Mouse (Mus musculus) embryonic facial prominence, embryonic 11.5 days (tissue): ENCODE measurements around the gene Lrrc71. TPM values are rescaled to one million over a fixed set of nuclear protein-coding genes. Genes with fewer than 3 reads are reported as not detected.

ENCODE experiments used
- ATAC-seq: fragments of 200-750 bp; cut with Nextera tagmentation; replicated peaks from 2 replicates; pipeline ENCODE4 v1.8.0; 2017; ENCODE audit warnings: low read depth; ENCODE audit not compliant: insufficient number of reproducible peaks, low FRiP score, low TSS enrichment
- DNase-seq: peaks from one replicate; pipeline ENCODE4 v3.0.0-alpha.2; 2015; ENCODE audit warnings: low spot score
- H3K27ac ChIP-seq: fragments of 300-500 bp; sonication (generic); replicated peaks from 2 replicates; pipeline ENCODE4 v1.5.1; 2014; ENCODE audit warnings: mild to moderate bottlenecking, low read depth, low read length, control low read depth
- H3K27me3 ChIP-seq: fragments of 300-500 bp; sonication (generic); 2 replicates; pipeline ENCODE4 v1.6.1; 2014; ENCODE audit warnings: mild to moderate bottlenecking, low read length, moderate library complexity, mixed read lengths; ENCODE audit not compliant: control insufficient read depth, insufficient read depth
- H3K36me3 ChIP-seq: fragments of 300-500 bp; sonication (generic); replicated peaks from 2 replicates; pipeline ENCODE4 v1.6.1; 2014; ENCODE audit warnings: low read depth, mild to moderate bottlenecking, low read length, moderate library complexity, mixed read lengths; ENCODE audit not compliant: control insufficient read depth, insufficient read depth
- H3K4me1 ChIP-seq: fragments of 300-500 bp; sonication (generic); 2 replicates; pipeline ENCODE4 v1.6.1; 2014; ENCODE audit warnings: low read length, mixed read lengths; ENCODE audit not compliant: control insufficient read depth, insufficient read depth
- H3K4me2 ChIP-seq: fragments of 300-500 bp; sonication (generic); 2 replicates; pipeline ENCODE4 v1.6.1; 2014; ENCODE audit warnings: low read depth, mild to moderate bottlenecking, control low read depth, low read length, moderate library complexity
- H3K4me3 ChIP-seq: fragments of 300-500 bp; sonication (generic); 2 replicates; pipeline ENCODE4 v1.5.1; 2014; ENCODE audit warnings: low read depth, low read length, control low read depth
- H3K9ac ChIP-seq: fragments of 300-500 bp; sonication (generic); replicated peaks from 2 replicates; pipeline ENCODE4 v1.6.1; 2014; ENCODE audit warnings: mild to moderate bottlenecking, control low read depth, low read length
- H3K9me3 ChIP-seq: fragments of 300-500 bp; sonication (generic); replicated peaks from 2 replicates; pipeline ENCODE4 v1.6.1; 2016; ENCODE audit warnings: mild to moderate bottlenecking, low read length, inconsistent platforms, mixed read lengths; ENCODE audit not compliant: control insufficient read depth
- WGBS: fragments of 180-500 bp; shearing (Covaris S2); extraction: QIAGEN DNeasy Blood & Tissue Kit; methylation state at CpG from one replicate; pipeline ENCODE4 v1.1.7; 2014; 5-methylcytosine and 5-hydroxymethylcytosine counted together
- polyA plus RNA-seq: library from polyadenylated mRNA; unstranded; fragments of >200 nt; fragmentation: Nextera tagmentation; extraction: Ambion mirVana; gene quantifications from 2 replicates; pipeline ENCODE4 v1.2.1, GENCODE M21; 2014

Gene Lrrc71
- polyA plus RNA-seq, result 0.26 TPM in 1 of 2 replicates, not detected in the other

DNA sequence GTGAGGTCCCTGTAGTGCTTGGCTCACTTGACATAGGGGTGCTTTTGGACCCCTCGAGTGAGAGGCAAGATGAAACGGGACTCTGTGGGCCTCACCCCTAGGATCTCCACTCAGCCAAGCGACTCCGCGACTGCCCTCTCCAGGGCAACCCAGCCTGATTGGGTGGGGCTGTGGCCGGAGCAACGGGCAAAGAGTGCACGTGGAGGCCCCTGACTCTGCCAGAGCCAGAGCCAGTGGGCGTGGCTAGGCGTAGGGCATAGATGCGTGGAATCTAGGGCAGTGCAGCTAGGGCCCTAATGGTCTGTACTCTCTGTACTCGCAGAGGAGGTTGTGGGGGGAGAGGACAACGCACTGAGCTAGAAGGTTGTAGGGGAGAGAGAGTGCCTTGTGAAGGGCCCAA, at the start of gene Lrrc71:
Gene Lrrc71 (minus strand): TSS at position 195 of the 400 bp plus-strand sequence.
- Histone ChIP-seq H3K4me1 (peaks cover 2% of the 10 kb centered on the region), H3K9me3 (no peaks in the 10 kb centered on the region), H3K27me3 (no peaks in the 10 kb centered on the region), H3K4me3 (no peak within 1 kb of the TSS), H3K4me2 (no peak within 1 kb of the TSS), H3K9ac (no peak within 1 kb of the TSS), H3K27ac (no peak within 1 kb of the TSS), H3K36me3 (no peaks in the 10 kb centered on the region)
- ATAC-seq (no peak), DNase-seq (no peak)
- 55% methylated on average over 13 of the region's 13 CpGs for WGBS

DNA sequence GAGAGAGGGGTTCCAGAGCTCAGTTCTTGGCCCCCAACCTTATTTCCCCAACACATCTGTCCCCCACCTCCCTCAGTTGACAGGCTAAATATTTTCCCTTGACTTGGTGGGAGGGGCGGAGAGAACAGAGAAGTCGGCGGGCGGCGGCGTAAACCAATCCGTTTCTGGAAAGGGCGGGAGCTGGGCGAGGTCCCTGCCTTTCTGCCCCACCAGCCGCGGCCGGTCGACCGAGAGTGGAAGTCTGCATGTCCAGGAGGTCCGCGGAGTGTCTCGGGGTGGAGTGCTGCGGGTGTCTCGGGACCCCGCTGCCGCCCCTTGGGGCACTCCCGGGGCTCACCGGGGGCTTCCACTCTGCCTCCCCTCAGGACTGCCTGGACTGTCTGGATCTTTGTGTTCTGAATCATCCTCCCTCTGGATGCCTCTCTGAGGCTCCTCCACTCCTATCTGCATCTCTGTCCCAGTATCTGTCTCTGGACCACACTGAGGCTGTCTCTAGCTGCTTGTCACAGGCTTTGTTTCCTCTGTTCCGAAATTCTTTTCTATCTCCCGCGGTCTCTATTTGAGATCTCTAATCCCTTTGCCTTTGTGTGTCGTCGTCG, 48.4 kb upstream of the Lrrc71 start, which contains the start of gene Insrr:
Gene Insrr (plus strand): TSS at position 216 of the 599 bp plus-strand sequence.
- Histone ChIP-seq H3K27me3 (peaks cover 64% of the 10 kb centered on the region), H3K9ac (peak within 1 kb of the TSS; percentile 43), H3K9me3 (no peaks in the 10 kb centered on the region), H3K4me3 (peak within 1 kb of the TSS; percentile 30), H3K4me2 (peak within 1 kb of the TSS; percentile 62), H3K27ac (no peak within 1 kb of the TSS), H3K4me1 (peaks cover 15% of the 10 kb centered on the region), H3K36me3 (no peaks in the 10 kb centered on the region)
- DNase-seq, result peak; percentile 58
- WGBS, result 1% methylated on average over 29 of the region's 29 CpGs
- ATAC-seq, result 0 out of 2 replicates have a peak, but pooled peaks have one; percentile 29

DNA sequence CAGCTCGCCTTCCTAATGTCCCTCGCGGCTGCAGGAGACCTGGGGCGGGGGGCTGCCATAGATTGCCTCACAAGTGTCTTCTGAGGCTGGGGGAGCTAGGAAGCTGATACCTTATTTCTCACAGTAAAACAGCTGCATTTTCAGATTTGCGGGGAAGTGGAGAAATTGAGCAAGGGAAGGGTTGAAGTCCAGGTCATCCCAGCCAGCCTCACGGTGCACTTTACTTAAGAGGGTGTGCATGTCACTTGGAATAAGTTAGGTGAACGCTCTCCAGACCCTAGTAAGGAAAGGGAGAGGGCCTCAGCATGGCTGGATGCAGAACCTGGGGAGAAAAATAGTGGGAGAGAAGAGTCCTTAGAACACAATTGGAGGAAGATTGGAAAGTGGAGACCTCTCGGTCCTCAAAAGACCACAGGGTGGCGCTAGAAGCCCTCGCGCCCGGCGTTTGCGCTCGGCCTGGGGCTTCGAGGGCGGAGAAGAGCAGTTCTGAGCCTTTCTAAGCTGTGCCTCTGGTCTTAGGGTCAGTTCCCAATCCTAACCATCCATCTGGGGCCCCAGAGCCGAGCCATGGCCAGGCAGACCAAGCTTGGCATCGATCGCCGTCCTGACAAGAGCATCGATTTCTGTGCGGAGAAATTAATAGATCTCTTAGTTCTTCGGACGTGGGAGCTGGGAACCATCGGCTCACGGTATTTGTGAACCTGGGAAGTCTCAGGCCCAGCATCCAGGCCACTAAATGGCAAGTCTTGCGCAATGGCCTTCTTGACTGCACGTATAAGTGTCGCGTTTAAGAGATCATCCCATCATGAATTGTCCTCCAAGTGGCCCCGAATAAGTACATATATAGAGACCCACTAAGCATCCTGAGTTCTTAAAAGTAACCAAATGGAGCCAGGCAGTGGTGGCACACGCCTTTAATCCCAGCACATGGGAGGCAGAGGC, 47.2 kb upstream of the Lrrc71 start:
- DNase-seq (peak; percentile 83), ATAC-seq (no peak)
- Histone ChIP-seq H3K4me1 (peaks cover 15% of the 10 kb centered on the region), H3K4me2 (peak overlapping the region; percentile 51), H3K36me3 (no peaks in the 10 kb centered on the region), H3K9ac (peak overlapping the region; percentile 37; the same call in 1 of the 2 replicates), H3K9me3 (no peaks in the 10 kb centered on the region), H3K4me3 (peak overlapping the region; percentile 27), H3K27me3 (peaks cover 68% of the 10 kb centered on the region), H3K27ac (no peak overlapping the region)
- WGBS, result 15% methylated on average over 33 of the region's 33 CpGs

DNA sequence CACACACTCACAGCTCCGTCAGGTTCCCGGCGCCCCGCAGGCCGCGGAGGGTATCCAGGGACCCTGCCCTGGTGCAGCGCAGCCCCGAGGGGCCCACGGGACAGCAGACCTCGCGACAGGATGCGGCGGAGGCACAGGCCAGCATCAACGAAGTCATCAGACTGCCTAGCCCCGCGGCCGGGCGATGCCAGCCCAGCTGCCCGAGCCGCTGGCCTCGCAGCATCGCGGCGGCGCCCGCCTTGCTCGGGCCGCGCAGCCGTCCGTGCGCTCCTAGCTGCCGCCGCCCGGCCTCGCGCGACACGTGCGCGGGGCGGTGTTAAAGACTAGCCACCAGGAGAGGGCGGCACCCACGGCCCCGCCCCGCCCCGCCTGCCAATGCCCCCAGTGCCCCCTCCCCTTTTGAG, 46.5 kb upstream of the Lrrc71 start, which contains the start of gene Ntrk1:
Gene Ntrk1 (minus strand): TSS at position 241 of the 404 bp plus-strand sequence.
- H3K36me3 ChIP-seq, result no peaks in the 10 kb centered on the region
- ATAC-seq, result no peak
- H3K9me3 ChIP-seq, result no peaks in the 10 kb centered on the region
- peak within 1 kb of the TSS; percentile 51 for H3K4me2 ChIP-seq
- no peak within 1 kb of the TSS for H3K27ac ChIP-seq
- peaks cover 68% of the 10 kb centered on the region for H3K27me3 ChIP-seq
- DNase-seq, result no peak
- 0% methylated on average over 38 of the region's 47 CpGs for WGBS
- H3K4me3 ChIP-seq, result peak within 1 kb of the TSS; percentile 27
- peaks cover 16% of the 10 kb centered on the region for H3K4me1 ChIP-seq
- H3K9ac ChIP-seq, result peak within 1 kb of the TSS; percentile 37; the same call in 1 of the 2 replicates

DNA sequence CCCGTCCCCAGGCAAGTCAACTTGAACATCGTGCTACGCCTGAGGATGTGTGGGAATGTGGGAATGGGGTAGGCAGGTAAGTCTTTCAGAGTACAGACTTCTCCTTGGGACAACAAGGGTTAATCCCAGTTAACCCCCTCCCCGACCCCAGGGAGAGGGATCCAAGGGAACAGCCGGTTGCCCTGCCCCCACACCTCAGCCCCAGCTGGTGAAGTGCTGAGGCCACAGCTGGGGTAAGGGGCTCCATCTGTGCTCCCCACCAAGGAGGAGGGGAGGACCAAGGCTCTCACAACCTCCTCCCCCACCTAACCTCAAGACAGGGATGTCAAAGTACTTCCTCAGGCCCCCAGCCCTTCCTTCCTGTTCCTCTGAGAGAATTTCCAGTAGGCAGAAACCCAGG, 41.3 kb upstream of the Lrrc71 start:
- whole genome bisulfite sequencing, result 13% methylated on average over 5 of the region's 5 CpGs
- Histone ChIP-seq H3K27me3 (peaks cover 33% of the 10 kb centered on the region), H3K9me3 (no peaks in the 10 kb centered on the region), H3K9ac (no peak overlapping the region), H3K27ac (no peak overlapping the region), H3K4me3 (no peak overlapping the region), H3K4me2 (no peak overlapping the region), H3K4me1 (peaks cover 4% of the 10 kb centered on the region), H3K36me3 (no peaks in the 10 kb centered on the region)
- ATAC-seq (0 out of 2 replicates have a peak, but pooled peaks have one; percentile 4), DNase-seq (no peak)

DNA sequence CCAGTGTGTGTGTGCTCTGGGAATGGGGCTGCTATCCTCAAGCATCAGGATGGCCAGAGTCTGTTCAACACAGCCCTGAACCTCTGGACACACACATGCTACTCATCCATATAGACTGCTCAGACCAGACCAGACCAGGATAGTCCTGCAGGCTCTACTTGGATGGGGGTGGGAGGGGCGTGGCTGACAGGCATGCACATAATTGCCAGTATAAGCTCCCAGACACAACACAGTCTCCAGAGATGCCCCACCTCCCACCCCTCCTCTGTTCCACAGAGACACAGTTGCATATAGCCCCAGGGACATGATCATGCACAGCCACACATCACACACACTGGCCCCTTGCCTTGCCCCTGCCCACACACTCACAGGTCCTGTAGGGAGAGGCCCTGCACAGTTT, 40.8 kb upstream of the Lrrc71 start:
- WGBS, result 27% methylated on average over 1 of the region's 1 CpGs
- DNase-seq (no peak), ATAC-seq (peak; percentile 48)
- no peaks in the 10 kb centered on the region for H3K9me3 ChIP-seq
- H3K4me2 ChIP-seq, result no peak overlapping the region
- H3K4me3 ChIP-seq, result no peak overlapping the region
- H3K27ac ChIP-seq, result no peak overlapping the region
- H3K9ac ChIP-seq, result no peak overlapping the region
- peaks cover 4% of the 10 kb centered on the region for H3K4me1 ChIP-seq
- no peaks in the 10 kb centered on the region for H3K36me3 ChIP-seq
- H3K27me3 ChIP-seq, result peaks cover 28% of the 10 kb centered on the region

DNA sequence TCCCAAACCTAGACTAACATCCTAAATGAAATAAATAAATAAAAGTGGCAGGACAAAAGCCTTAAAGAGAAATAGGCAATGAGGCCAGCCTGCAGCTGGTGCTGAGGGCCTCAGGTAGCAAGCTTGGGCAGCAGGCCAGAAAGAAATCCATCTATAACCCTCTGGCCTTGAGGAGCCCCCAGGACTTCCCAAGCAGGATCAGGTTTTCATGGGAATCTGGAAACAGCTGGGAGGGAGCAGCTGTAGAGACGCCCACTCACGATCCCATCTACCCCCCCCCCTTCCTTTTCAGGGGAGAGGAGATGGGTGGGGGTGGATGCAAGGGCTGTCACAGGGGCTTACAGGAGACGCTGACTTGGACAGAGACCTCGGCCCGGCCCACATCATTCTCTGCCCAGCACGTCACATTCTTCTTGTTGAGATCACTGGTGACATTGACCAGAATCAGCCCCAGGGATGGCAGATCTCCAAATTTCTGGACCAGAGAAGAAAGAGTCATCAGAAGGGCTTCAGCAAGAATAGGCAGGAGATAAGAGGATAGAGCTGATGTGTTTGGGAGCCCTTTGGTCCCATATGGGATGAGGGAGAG, 37.3 kb upstream of the Lrrc71 start:
- H3K27me3 ChIP-seq, result no peaks in the 10 kb centered on the region
- WGBS, result 45% methylated on average over 6 of the region's 6 CpGs
- H3K4me1 ChIP-seq, result peaks cover 4% of the 10 kb centered on the region
- no peak overlapping the region for H3K4me3 ChIP-seq
- no peak for ATAC-seq
- no peak overlapping the region for H3K4me2 ChIP-seq
- H3K36me3 ChIP-seq, result no peaks in the 10 kb centered on the region
- H3K27ac ChIP-seq, result no peak overlapping the region
- no peak for DNase-seq
- H3K9ac ChIP-seq, result no peak overlapping the region
- H3K9me3 ChIP-seq, result no peaks in the 10 kb centered on the region
